Mouse (Mus musculus) forebrain, embryonic 12.5 days (tissue): Measurements from ENCODE around the gene Eif4a3. TPM values are rescaled to one million over a fixed set of nuclear protein-coding genes. Genes with fewer than 3 reads are reported as not detected.

Source experiments
- ATAC-seq: fragments of 200-750 bp; cut with Nextera tagmentation; 2 replicates; pipeline ENCODE4 v1.8.0; 2017; ENCODE audit warnings: moderate TSS enrichment; ENCODE audit not compliant: low FRiP score
- H3K27ac ChIP-seq: fragments of 300-500 bp; sonication (generic); 2 replicates; pipeline ENCODE4 v1.5.1; 2016; ENCODE audit warnings: mild to moderate bottlenecking
- H3K27me3 ChIP-seq: fragments of 300-500 bp; sonication (generic); 2 replicates; pipeline ENCODE4 v1.6.1; 2016; ENCODE audit warnings: mild to moderate bottlenecking
- H3K36me3 ChIP-seq: fragments of 300-500 bp; sonication (generic); replicated peaks from 2 replicates; pipeline ENCODE4 v1.6.1; 2016; ENCODE audit warnings: mild to moderate bottlenecking
- H3K4me1 ChIP-seq: fragments of 300-500 bp; sonication (generic); 2 replicates; pipeline ENCODE4 v1.6.1; 2016
- H3K4me2 ChIP-seq: fragments of 300-500 bp; sonication (generic); 2 replicates; pipeline ENCODE4 v1.6.1; 2016; ENCODE audit warnings: mild to moderate bottlenecking, moderate library complexity
- H3K4me3 ChIP-seq: fragments of 300-500 bp; sonication (generic); replicated peaks from 2 replicates; pipeline ENCODE4 v1.5.1; 2016; ENCODE audit warnings: mild to moderate bottlenecking
- H3K9ac ChIP-seq: fragments of 300-500 bp; sonication (generic); 2 replicates; pipeline ENCODE4 v1.6.1; 2016; ENCODE audit warnings: mild to moderate bottlenecking
- H3K9me3 ChIP-seq: fragments of 300-500 bp; sonication (generic); 2 replicates; pipeline ENCODE4 v1.6.1; 2016
- WGBS: fragments of 180-500 bp; shearing (Covaris S2); methylation state at CpG from one replicate; pipeline ENCODE4 v1.1.7; 2016; 5-methylcytosine and 5-hydroxymethylcytosine counted together
- polyA plus RNA-seq: library from polyadenylated mRNA; unstranded; fragments of >200 nt; fragmentation: Nextera tagmentation; extraction: Ambion mirVana; gene quantifications from 2 replicates; pipeline ENCODE4 v1.2.1, GENCODE M21; 2016

Eif4a3 gene
- polyA plus RNA-seq = 366 and 368 TPM in 2 replicates

DNA sequence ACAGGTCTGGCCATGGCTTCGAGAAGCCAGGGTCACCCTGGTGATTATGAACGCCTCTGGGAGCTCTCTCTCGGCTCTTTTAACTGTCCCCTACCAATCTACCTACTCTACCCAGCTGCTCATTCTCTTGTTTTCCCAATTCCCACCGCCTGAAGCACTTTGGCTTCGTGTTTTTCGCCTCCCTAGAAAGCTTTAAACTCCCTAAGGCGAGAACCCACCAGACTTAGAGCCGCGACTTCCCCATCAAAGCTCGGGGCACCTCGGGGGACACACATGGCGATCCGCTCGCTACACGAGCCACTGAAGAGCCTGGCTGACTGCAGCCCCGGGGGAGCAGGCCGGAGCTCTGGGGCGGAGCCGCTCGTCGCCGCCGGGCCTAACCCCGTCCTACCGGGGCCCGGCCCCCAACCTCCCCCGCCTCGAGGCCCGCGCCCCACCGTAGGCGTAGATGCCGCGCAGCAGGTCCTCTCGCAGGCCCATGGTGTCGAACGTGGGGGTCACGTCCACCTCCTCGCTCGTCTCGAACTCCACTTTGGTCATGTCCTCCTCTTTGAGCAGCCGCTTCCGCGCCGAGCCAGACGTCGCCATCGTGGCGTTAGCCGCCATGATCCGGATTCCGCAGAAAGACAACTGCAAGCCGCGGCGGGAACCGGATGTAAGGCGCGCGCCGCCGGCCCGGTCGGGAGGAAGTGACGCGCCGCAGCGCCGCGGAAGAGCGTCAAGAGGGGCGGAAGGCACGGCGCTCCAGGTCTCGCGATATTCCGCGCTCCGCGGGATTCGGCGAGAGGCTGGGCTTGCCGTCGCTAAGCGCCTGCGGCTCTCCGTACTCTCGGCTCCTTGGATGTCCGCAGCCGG, at the start of gene Eif4a3:
TSS of gene Eif4a3 (minus strand) at position 699 of the 855 bp plus-strand sequence.
- peak within 1 kb of the TSS; percentile 97 for H3K9ac ChIP-seq
- no peaks in the 10 kb centered on the region for H3K9me3 ChIP-seq
- H3K27me3 ChIP-seq = peaks cover 15% of the 10 kb centered on the region
- H3K4me3 ChIP-seq = peak within 1 kb of the TSS; percentile 98
- H3K36me3 ChIP-seq = peaks cover 35% of the 10 kb centered on the region
- H3K4me2 ChIP-seq = peak within 1 kb of the TSS; percentile 73
- peak; percentile 97 for ATAC-seq
- 0% methylated on average over 89 of the region's 89 CpGs for whole genome bisulfite sequencing
- peak within 1 kb of the TSS; percentile 99 for H3K27ac ChIP-seq
- H3K4me1 ChIP-seq = peaks cover 27% of the 10 kb centered on the region

DNA sequence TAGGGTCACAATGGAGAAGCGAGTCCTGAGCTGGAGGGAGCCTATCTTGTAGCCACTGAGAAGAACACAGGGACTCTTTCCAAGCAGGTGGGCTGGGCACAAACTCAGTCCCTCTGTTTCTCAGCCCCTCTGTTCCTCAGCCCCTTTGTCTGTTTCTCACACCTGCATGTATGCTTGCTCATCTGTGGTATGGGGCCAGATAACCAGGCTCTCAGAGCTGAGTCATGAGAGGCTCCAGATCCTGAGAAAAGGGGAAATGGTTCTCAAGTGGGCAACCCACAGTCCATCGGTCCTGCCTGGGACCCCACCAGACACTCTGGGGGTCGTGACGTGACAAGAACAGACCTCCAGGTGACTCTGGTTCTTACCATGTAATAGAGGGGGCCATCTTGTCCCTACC, 47.2 kb upstream of the Eif4a3 start:
- H3K4me3 ChIP-seq = no peak overlapping the region
- 0 out of 2 replicates have a peak, but pooled peaks cover 7% of the 10 kb centered on the region for H3K36me3 ChIP-seq
- no peak overlapping the region for H3K27ac ChIP-seq
- no peaks in the 10 kb centered on the region for H3K9me3 ChIP-seq
- no peak overlapping the region for H3K9ac ChIP-seq
- H3K4me1 ChIP-seq = no peaks in the 10 kb centered on the region
- no peak overlapping the region for H3K4me2 ChIP-seq
- 92% methylated on average over 4 of the region's 4 CpGs for WGBS
- H3K27me3 ChIP-seq = no peaks in the 10 kb centered on the region
- ATAC-seq = no peak

DNA sequence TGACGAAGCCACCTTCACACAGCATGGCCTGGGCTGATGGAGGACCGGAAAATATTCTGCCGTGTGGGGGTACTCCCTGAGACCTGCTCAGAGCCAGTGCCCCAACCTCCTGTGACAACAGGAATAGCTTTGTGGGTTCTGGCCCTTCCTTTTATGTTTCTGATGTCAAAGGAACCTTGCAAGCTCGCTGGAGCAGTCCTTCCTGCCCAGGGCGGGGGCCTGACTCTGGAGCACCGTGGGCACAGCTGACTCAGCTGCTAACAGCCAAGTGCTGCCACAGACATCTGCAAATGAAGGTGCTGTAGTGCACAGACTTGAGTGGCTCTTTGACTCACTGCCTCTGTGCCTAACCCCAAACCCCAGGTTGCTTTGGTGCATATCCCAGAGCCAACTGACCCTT, 45.0 kb upstream of the Eif4a3 start:
- H3K4me2 ChIP-seq = no peak overlapping the region
- H3K27ac ChIP-seq = no peak overlapping the region
- no peaks in the 10 kb centered on the region for H3K9me3 ChIP-seq
- H3K36me3 ChIP-seq = 0 out of 2 replicates have a peak, but pooled peaks cover 7% of the 10 kb centered on the region
- no peaks in the 10 kb centered on the region for H3K4me1 ChIP-seq
- no peaks in the 10 kb centered on the region for H3K27me3 ChIP-seq
- no peak overlapping the region for H3K4me3 ChIP-seq
- H3K9ac ChIP-seq = no peak overlapping the region
- ATAC-seq = no peak
- WGBS = 83% methylated on average over 6 of the region's 6 CpGs

DNA sequence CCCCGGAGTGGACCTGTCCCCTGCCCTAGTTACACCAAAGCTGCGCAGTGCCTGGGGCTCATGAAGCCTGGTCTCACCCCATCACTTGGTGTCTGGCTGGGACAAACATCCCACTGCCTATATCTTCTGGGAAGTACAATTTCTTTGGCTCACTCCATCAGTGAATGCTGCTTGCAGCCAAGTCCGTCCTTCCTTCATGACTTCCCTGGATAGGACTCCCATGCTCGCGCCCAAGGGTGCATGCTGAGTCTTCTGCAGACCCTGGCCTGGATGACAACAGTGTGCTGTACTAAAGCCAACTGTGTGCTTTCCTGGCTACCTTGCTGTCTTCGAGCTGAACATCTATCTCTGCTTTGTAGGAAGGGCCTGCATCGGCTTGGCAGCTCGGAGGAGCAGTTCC, 44.3 kb upstream of the Eif4a3 start:
- H3K9me3 ChIP-seq = no peaks in the 10 kb centered on the region
- no peak overlapping the region for H3K9ac ChIP-seq
- H3K27me3 ChIP-seq = no peaks in the 10 kb centered on the region
- H3K27ac ChIP-seq = no peak overlapping the region
- no peak for ATAC-seq
- H3K4me3 ChIP-seq = no peak overlapping the region
- no peak overlapping the region for H3K4me2 ChIP-seq
- 83% methylated on average over 8 of the region's 8 CpGs for WGBS
- H3K4me1 ChIP-seq = peaks cover 4% of the 10 kb centered on the region; the same call in 1 of the 2 replicates
- 0 out of 2 replicates have a peak, but pooled peaks cover 7% of the 10 kb centered on the region for H3K36me3 ChIP-seq

DNA sequence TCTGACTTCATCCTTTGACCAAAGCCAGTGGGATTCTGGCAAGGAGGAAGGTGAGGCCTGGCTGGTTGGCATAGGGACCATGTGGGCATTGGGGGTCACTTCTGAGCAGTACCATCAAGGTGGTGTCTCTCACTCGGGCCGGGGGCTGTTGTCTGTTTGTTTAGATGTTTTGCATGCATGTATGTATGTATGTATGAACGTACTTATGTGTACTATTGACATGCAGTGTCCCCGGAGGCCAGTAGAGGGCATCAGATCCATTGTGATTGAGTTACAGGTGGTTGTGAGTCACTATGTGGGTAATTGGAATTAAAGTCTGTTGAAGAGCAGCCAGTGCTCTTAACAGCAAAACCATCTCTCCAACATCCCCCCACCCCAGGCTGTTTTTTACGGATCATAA, 39.7 kb upstream of the Eif4a3 start:
- 5% methylated on average over 5 of the region's 5 CpGs for WGBS
- H3K4me3 ChIP-seq = no peak overlapping the region
- peaks cover 6% of the 10 kb centered on the region; the same call in 1 of the 2 replicates for H3K4me1 ChIP-seq
- no peaks in the 10 kb centered on the region for H3K36me3 ChIP-seq
- H3K27ac ChIP-seq = no peak overlapping the region
- H3K4me2 ChIP-seq = no peak overlapping the region
- H3K9me3 ChIP-seq = no peaks in the 10 kb centered on the region
- no peaks in the 10 kb centered on the region for H3K27me3 ChIP-seq
- ATAC-seq = no peak
- 0 out of 2 replicates have a peak overlapping the region, but pooled peaks have one; percentile 12 for H3K9ac ChIP-seq

DNA sequence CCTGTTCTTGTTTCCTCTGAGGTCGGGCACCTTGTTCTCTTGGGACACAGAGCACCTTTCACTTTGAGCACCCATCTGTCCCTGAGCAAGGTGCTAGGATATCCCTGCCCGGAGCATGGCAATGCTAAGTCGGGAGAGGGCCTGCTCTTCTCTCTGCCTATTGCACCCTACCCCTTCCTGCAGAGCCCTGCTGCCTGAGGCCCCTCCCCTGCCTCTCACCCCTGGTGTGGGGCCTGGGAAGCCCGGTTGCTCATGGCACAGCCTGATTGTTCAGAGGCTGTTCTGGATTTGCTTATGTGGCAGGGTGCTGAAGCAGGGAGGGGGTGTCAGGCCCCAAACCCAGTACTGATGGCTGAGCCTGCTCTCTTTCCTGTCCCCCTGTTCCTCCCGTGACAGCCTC, 39.3 kb upstream of the Eif4a3 start:
- Histone ChIP-seq H3K9me3 (no peaks in the 10 kb centered on the region), H3K4me3 (no peak overlapping the region), H3K36me3 (no peaks in the 10 kb centered on the region), H3K4me2 (no peak overlapping the region), H3K9ac (0 out of 2 replicates have a peak overlapping the region, but pooled peaks have one; percentile 12), H3K27ac (no peak overlapping the region), H3K27me3 (no peaks in the 10 kb centered on the region), H3K4me1 (peaks cover 6% of the 10 kb centered on the region; the same call in 1 of the 2 replicates)
- WGBS = 50% methylated on average over 5 of the region's 5 CpGs
- ATAC-seq = no peak

DNA sequence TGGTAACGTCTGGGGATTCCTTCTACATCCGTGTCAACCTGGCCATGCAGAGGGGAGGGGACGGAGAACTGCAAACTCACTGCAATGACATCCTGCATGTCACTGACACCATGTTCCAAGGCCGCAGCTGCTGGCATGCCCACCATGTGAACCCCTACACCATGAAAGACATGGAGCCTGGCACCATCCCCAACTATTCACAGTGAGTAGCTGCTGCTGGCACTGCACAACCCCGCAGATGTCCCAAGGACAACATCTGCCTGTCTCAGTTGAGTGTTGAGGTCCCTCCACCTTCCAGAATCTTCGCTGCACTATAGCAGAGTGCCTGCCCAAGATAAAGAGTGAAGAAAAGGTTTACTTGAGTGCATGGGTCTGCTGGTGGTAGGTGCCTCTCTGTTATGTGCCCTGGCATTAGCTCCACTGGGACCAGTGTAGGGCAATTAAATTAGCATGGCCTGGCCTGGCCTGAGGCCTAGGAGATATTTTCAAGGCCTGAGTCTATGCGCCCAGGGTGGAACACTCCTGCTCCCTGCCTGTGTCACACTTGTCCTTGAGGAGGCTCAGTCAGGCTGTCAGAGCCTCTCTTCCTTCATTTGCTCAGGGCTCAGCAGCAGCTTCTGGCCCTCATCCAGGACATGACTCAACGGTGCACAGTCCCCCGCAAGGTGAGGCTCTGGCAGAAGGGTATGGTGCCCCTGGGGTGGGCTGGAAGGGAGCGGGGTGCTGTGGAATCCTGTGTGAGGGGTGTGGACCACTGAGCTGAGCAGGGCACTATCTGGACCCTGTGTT, 38.6 kb upstream of the Eif4a3 start:
- Histone ChIP-seq H3K4me1 (peaks cover 6% of the 10 kb centered on the region; the same call in 1 of the 2 replicates), H3K4me2 (no peak overlapping the region), H3K9ac (no peak overlapping the region; the same call in 1 of the 2 replicates), H3K27me3 (peaks cover 4% of the 10 kb centered on the region; the same call in 1 of the 2 replicates), H3K9me3 (no peaks in the 10 kb centered on the region), H3K27ac (no peak overlapping the region), H3K36me3 (no peaks in the 10 kb centered on the region), H3K4me3 (no peak overlapping the region)
- ATAC-seq = no peak
- WGBS = 86% methylated on average over 10 of the region's 10 CpGs

DNA sequence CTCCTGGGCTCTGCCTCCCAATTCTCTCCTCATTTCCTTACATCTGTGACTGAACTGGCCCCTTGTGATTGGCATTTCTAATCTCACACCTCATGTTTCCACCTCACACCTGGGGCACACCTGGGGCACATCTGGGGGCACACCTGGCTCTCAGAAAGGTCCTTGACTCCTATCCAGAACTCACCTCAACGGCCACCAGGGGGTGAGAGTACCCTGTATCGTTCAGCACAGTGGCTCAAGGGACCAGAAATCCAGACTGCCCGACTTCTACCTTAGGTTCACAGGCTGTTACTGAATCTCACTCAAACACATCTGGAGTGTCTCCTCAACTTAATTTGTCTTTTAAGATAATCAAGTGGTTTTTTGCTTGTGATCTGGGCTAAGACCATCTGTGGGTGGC, 32.1 kb upstream of the Eif4a3 start:
- no peak for ATAC-seq
- Histone ChIP-seq H3K27ac (no peak overlapping the region), H3K27me3 (peaks cover 12% of the 10 kb centered on the region; the same call in 1 of the 2 replicates), H3K9ac (no peak overlapping the region), H3K4me2 (no peak overlapping the region), H3K4me3 (no peak overlapping the region), H3K4me1 (no peaks in the 10 kb centered on the region), H3K9me3 (no peaks in the 10 kb centered on the region), H3K36me3 (no peaks in the 10 kb centered on the region)
- WGBS = 45% methylated on average over 3 of the region's 3 CpGs

DNA sequence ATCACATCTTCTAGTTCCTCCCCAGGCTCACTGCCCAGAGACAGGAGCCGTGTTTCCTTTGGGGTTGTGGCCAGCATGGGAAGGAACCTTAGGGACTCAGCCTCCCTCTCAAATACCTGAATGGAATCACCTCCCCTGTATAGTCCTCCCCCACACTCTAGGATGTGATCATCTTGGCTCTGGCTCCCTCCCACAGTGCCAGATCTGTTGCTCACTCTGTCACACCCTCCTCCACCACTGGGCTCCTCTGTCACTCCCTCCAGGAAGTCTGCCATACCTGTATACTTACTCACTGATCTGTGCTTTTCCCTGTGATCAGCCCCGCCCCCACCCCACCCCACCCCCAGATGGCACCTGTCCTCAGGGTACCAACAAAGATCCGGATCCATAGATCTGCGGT, 30.7 kb upstream of the Eif4a3 start:
- H3K4me3 ChIP-seq = no peak overlapping the region
- no peaks in the 10 kb centered on the region for H3K4me1 ChIP-seq
- ATAC-seq = no peak
- H3K27me3 ChIP-seq = peaks cover 12% of the 10 kb centered on the region; the same call in 1 of the 2 replicates
- no peak overlapping the region for H3K9ac ChIP-seq
- 70% methylated on average over 4 of the region's 4 CpGs for WGBS
- no peaks in the 10 kb centered on the region for H3K9me3 ChIP-seq
- no peak overlapping the region for H3K27ac ChIP-seq
- no peak overlapping the region for H3K4me2 ChIP-seq
- H3K36me3 ChIP-seq = no peaks in the 10 kb centered on the region

DNA sequence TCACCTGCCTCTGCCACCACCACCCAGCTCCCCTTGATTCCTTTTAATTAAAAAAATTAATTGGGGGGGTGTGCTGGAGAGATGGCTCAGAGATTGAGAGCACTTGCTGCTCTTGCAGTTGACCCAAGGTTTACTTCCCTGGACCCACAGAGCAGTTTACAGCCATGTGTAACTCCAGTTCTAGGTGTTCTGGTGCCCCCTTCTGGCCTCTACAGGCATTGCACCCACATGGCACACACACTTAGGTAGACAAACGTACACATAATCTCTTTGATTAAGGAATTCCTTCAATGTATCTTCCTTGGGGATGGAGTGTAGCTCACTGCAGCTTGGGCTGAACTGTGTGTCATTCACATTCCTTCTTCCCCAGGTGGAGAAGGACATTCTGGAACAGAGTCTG, 25.2 kb upstream of the Eif4a3 start:
- Histone ChIP-seq H3K27me3 (peaks cover 6% of the 10 kb centered on the region; the same call in 1 of the 2 replicates), H3K36me3 (no peaks in the 10 kb centered on the region), H3K4me3 (no peak overlapping the region), H3K4me2 (no peak overlapping the region), H3K9ac (no peak overlapping the region), H3K9me3 (no peaks in the 10 kb centered on the region), H3K4me1 (no peaks in the 10 kb centered on the region), H3K27ac (no peak overlapping the region)
- ATAC-seq = no peak
- WGBS = 82% methylated on average over 1 of the region's 1 CpGs

DNA sequence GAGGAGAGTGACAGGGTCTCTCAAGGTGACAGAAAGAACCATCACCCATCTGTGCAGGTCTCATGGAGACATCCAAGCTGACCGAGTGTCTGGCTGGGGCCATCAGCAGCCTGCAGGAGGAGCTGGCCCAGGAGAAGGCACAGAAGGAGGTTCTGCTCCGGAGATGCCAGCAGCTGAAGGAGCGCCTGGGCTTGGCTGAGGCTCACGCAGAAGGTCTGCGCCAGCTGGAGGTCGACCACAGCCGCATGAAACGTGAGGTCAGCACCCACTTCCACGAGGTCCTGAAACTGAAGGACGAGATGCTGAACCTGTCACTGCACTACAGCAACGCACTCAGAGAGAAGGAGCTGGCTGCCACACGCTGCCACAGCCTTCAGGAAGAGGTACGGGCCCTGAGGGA, 22.6 kb upstream of the Eif4a3 start:
- WGBS = 85% methylated on average over 13 of the region's 13 CpGs
- no peak for ATAC-seq
- no peak overlapping the region for H3K27ac ChIP-seq
- H3K36me3 ChIP-seq = no peaks in the 10 kb centered on the region
- no peaks in the 10 kb centered on the region for H3K4me1 ChIP-seq
- peaks cover 4% of the 10 kb centered on the region; the same call in 1 of the 2 replicates for H3K27me3 ChIP-seq
- no peaks in the 10 kb centered on the region for H3K9me3 ChIP-seq
- H3K4me3 ChIP-seq = no peak overlapping the region
- no peak overlapping the region for H3K4me2 ChIP-seq
- no peak overlapping the region for H3K9ac ChIP-seq

DNA sequence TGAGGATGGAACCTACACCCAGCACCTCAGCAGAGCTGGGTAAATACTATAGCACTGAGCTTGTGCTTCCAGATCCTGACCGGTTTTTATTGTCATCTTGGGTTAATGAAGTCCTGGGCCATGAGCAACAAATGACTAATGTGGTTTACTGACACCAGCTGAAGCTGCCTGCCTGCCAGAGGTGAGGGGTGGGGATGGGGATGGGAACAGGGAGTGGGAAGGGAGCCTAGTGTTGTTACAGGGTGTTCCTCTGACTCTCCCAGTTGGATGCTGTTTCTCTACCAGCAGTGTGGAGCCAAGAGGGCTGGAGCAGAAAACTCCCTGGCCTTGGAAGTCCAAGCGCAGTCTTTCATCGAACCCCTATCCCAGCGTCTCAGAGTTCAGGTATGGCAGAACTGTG, 16.8 kb upstream of the Eif4a3 start:
- Histone ChIP-seq H3K4me1 (no peaks in the 10 kb centered on the region), H3K4me2 (no peak overlapping the region), H3K27me3 (0 out of 2 replicates have a peak, but pooled peaks cover 6% of the 10 kb centered on the region), H3K36me3 (no peaks in the 10 kb centered on the region), H3K9ac (no peak overlapping the region), H3K27ac (no peak overlapping the region), H3K4me3 (no peak overlapping the region), H3K9me3 (no peaks in the 10 kb centered on the region)
- ATAC-seq = no peak
- WGBS = 83% methylated on average over 4 of the region's 4 CpGs
